Mouse (Mus musculus): ENCODE measurements around the gene Cd247.

- no peak for TF ChIP-seq CTCF (IDR thresholded peaks at IDR 0.05; ENCODE audit: control insufficient read depth, insufficient read depth, insufficient read length)
- no peak for TF ChIP-seq USF1 (IDR thresholded peaks at IDR 0.05; ENCODE audit: low read depth)
- TF ChIP-seq FOSL1 (IDR thresholded peaks at IDR 0.05; ENCODE audit: insufficient read depth, low read length, poor library complexity, severe bottlenecking): no peak
- no peak for TF ChIP-seq MYOD1 (IDR thresholded peaks at IDR 0.05; ENCODE audit: control insufficient read depth, insufficient read length, low read depth)
- no peak for TF ChIP-seq MAX (IDR thresholded peaks at IDR 0.05)
- no peak for TF ChIP-seq MYOG (IDR thresholded peaks at IDR 0.05; ENCODE audit: control insufficient read depth, extremely low read depth, insufficient read length)
Measured at GRCm38 (mm10) chr1:165791411-165791810, 2.9 kb downstream of the Cd247 start.
